Mouse (Mus musculus) CH12.LX (cell line): ENCODE results near the gene A230050P20Rik. TPM values are rescaled to one million over a fixed set of nuclear protein-coding genes. Genes with fewer than 3 reads are reported as not detected.

Experiments
- DNase-seq: peaks from one replicate; pipeline ENCODE4 v3.0.0-alpha.2; 2013; ENCODE audit errors: extremely low read depth
- H3K27ac ChIP-seq: 2 replicates; pipeline ENCODE4 v1.5.1; 2012; ENCODE audit warnings: low read depth, mild to moderate bottlenecking, control low read depth, moderate library complexity; ENCODE audit not compliant: insufficient read depth
- H3K27me3 ChIP-seq: replicated peaks from 2 replicates; pipeline ENCODE3; 2012; ENCODE audit warnings: inconsistent platforms
- H3K36me3 ChIP-seq, 2 experiments: replicated peaks in 1 of 2; 2 replicates each; pipeline versions ENCODE3 to v1.6.1; 2012; ENCODE audit warnings: inconsistent platforms in 1 of 2, low read length in 1 of 2, mild to moderate bottlenecking in 1 of 2, mixed read lengths in 1 of 2, moderate library complexity in 1 of 2; ENCODE audit not compliant: control insufficient read depth in 1 of 2, insufficient read depth in 1 of 2
- H3K4me1 ChIP-seq, 2 experiments: 2 replicates each; pipeline ENCODE4 v1.6.1; 2012; ENCODE audit warnings: inconsistent platforms in 1 of 2, moderate library complexity in 1 of 2; ENCODE audit not compliant: insufficient read depth in 2 of 2, control insufficient read depth in 1 of 2
- H3K4me2 ChIP-seq: 2 replicates; pipeline ENCODE4 v1.6.1; 2012; ENCODE audit warnings: low read depth, mild to moderate bottlenecking, control low read depth; ENCODE audit not compliant: poor library complexity, insufficient read depth, severe bottlenecking
- H3K4me3 ChIP-seq, 3 experiments: fragments of 150-350 bp in 1 of 3; sonication (generic) in 1 of 3; replicated peaks in 1 of 3; 2 replicates each; pipeline versions ENCODE3 to v1.5.1; 2011 to 2012; ENCODE audit warnings: low read depth in 2 of 3, low read length in 2 of 3, mild to moderate bottlenecking in 2 of 3, moderate library complexity in 2 of 3, control low read depth in 1 of 3, improper control_type of control experiment in 1 of 3, inconsistent platforms in 1 of 3, mixed read lengths in 1 of 3; ENCODE audit not compliant: poor library complexity in 1 of 3
- H3K79me2 ChIP-seq: replicated peaks from 2 replicates; pipeline ENCODE4 v1.6.1; 2012; ENCODE audit warnings: mild to moderate bottlenecking, moderate library complexity; ENCODE audit not compliant: control insufficient read depth, poor library complexity, insufficient read depth, severe bottlenecking; ENCODE audit errors: extremely low read depth
- H3K9ac ChIP-seq: 2 replicates; pipeline ENCODE4 v1.6.1; 2012; ENCODE audit warnings: low read depth, mild to moderate bottlenecking, control low read depth, moderate library complexity; ENCODE audit not compliant: insufficient read depth
- H3K9me3 ChIP-seq: replicated peaks from 2 replicates; pipeline ENCODE3; 2012; ENCODE audit warnings: low read length, inconsistent platforms, mixed read lengths
- BHLHE40 ChIP-seq: IDR thresholded peaks from 2 replicates; pipeline ENCODE4 v1.6.1; 2011; ENCODE audit warnings: mild to moderate bottlenecking, low read depth, low read length, improper control_type of control experiment
- CHD1 ChIP-seq: IDR thresholded peaks from 2 replicates; pipeline ENCODE4 v1.6.1; 2012; ENCODE audit warnings: low read depth, low read length, improper control_type of control experiment, inconsistent platforms
- CHD2 ChIP-seq: IDR thresholded peaks from 2 replicates; pipeline ENCODE4 v1.6.1; 2011; ENCODE audit warnings: low read length, improper control_type of control experiment
- CTCF ChIP-seq, 2 experiments: IDR thresholded peaks in 1 of 2; conservative IDR thresholded peaks in 1 of 2; 2 replicates each; pipeline ENCODE4 v1.5.1; 2011 to 2012; ENCODE audit warnings: low read depth in 2 of 2, low read length in 2 of 2, improper control_type of control experiment in 1 of 2, inconsistent platforms in 1 of 2, mild to moderate bottlenecking in 1 of 2, moderate library complexity in 1 of 2
- E2F4 ChIP-seq: IDR thresholded peaks from 2 replicates; pipeline ENCODE4 v1.6.1; 2011; ENCODE audit warnings: low read depth, low read length, improper control_type of control experiment; ENCODE audit not compliant: insufficient replicate concordance
- ELF1 ChIP-seq: IDR thresholded peaks from 2 replicates; pipeline ENCODE4 v1.6.1; 2014; ENCODE audit warnings: low read depth, mild to moderate bottlenecking, inconsistent platforms, low read length, improper control_type of control experiment
- EP300 ChIP-seq: IDR thresholded peaks from 2 replicates; pipeline ENCODE4 v1.6.1; 2011; ENCODE audit warnings: low read length, improper control_type of control experiment
- ETS1 ChIP-seq: conservative IDR thresholded peaks from 2 replicates; pipeline ENCODE4 v1.6.1; 2012; ENCODE audit warnings: low read depth, mild to moderate bottlenecking, inconsistent platforms, low read length, improper control_type of control experiment, moderate library complexity
- GABPA ChIP-seq: IDR thresholded peaks from 2 replicates; pipeline ENCODE4 v1.6.1; 2012; ENCODE audit warnings: low read depth, low read length, improper control_type of control experiment, inconsistent platforms; ENCODE audit not compliant: insufficient replicate concordance
- HCFC1 ChIP-seq: IDR thresholded peaks from 2 replicates; pipeline ENCODE4 v1.6.1; 2012; ENCODE audit warnings: low read depth, mild to moderate bottlenecking, inconsistent platforms, low read length, improper control_type of control experiment
- IRF4 ChIP-seq: IDR thresholded peaks from 2 replicates; pipeline ENCODE4 v1.6.1; 2014; ENCODE audit warnings: low read depth, mild to moderate bottlenecking, inconsistent platforms, low read length, improper control_type of control experiment
- JUN ChIP-seq: IDR thresholded peaks from 2 replicates; pipeline ENCODE4 v1.6.1; 2011; ENCODE audit warnings: low read depth, mild to moderate bottlenecking, low read length, improper control_type of control experiment, moderate library complexity; ENCODE audit not compliant: insufficient read depth
- JUND ChIP-seq: conservative IDR thresholded peaks from 2 replicates; pipeline ENCODE4 v1.6.1; 2011; ENCODE audit warnings: low read depth, low read length, improper control_type of control experiment
- KAT2A ChIP-seq: IDR thresholded peaks from 2 replicates; pipeline ENCODE4 v1.6.1; 2012; ENCODE audit warnings: low read length, improper control_type of control experiment, inconsistent platforms; ENCODE audit not compliant: insufficient replicate concordance
- MAFK ChIP-seq: IDR thresholded peaks from 2 replicates; pipeline ENCODE4 v1.6.1; 2011; ENCODE audit warnings: low read length, improper control_type of control experiment; ENCODE audit not compliant: insufficient replicate concordance
- MAX ChIP-seq: IDR thresholded peaks from 2 replicates; pipeline ENCODE4 v1.6.1; 2011; ENCODE audit warnings: low read length, improper control_type of control experiment
- MAZ ChIP-seq: IDR thresholded peaks from 2 replicates; pipeline ENCODE4 v1.6.1; 2012; ENCODE audit warnings: low read depth, mild to moderate bottlenecking, inconsistent platforms, low read length, improper control_type of control experiment, moderate library complexity
- MEF2A ChIP-seq: IDR thresholded peaks from 2 replicates; pipeline ENCODE4 v1.6.1; 2014; ENCODE audit warnings: low read depth, mild to moderate bottlenecking, inconsistent platforms, low read length, improper control_type of control experiment, borderline replicate concordance
- MXI1 ChIP-seq: IDR thresholded peaks from 2 replicates; pipeline ENCODE4 v1.6.1; 2011; ENCODE audit warnings: mild to moderate bottlenecking, low read depth, low read length, improper control_type of control experiment
- MYC ChIP-seq: IDR thresholded peaks from 2 replicates; pipeline ENCODE4 v1.6.1; 2011; ENCODE audit warnings: low read depth, mild to moderate bottlenecking, improper control_type of control experiment, low read length
- NELFE ChIP-seq: IDR thresholded peaks from 2 replicates; pipeline ENCODE4 v1.6.1; 2011; ENCODE audit warnings: low read depth, low read length, improper control_type of control experiment
- NRF1 ChIP-seq: IDR thresholded peaks from 2 replicates; pipeline ENCODE4 v1.6.1; 2014; ENCODE audit warnings: low read depth, mild to moderate bottlenecking, inconsistent platforms, low read length, improper control_type of control experiment, moderate library complexity
- PAX5 ChIP-seq: IDR thresholded peaks from 2 replicates; pipeline ENCODE4 v1.6.1; 2012; ENCODE audit warnings: low read length, inconsistent platforms, mixed read lengths
- POLR2A ChIP-seq: IDR thresholded peaks from 2 replicates; pipeline ENCODE4 v1.6.1; 2011; ENCODE audit warnings: low read depth, mild to moderate bottlenecking, improper control_type of control experiment, low read length
- POLR2AphosphoS2 ChIP-seq: IDR thresholded peaks from 2 replicates; pipeline ENCODE4 v1.6.1; 2011; ENCODE audit warnings: low read depth, low read length, improper control_type of control experiment
- RAD21 ChIP-seq: IDR thresholded peaks from 2 replicates; pipeline ENCODE4 v1.6.1; 2011; ENCODE audit warnings: low read depth, mild to moderate bottlenecking, low read length, improper control_type of control experiment, moderate library complexity
- RCOR1 ChIP-seq: conservative IDR thresholded peaks from 2 replicates; pipeline ENCODE4 v1.6.1; 2012; ENCODE audit warnings: low read depth, mild to moderate bottlenecking, inconsistent platforms, low read length, improper control_type of control experiment
- SIN3A ChIP-seq: IDR thresholded peaks from 2 replicates; pipeline ENCODE4 v1.6.1; 2012; ENCODE audit warnings: low read length, improper control_type of control experiment, inconsistent platforms
- SMC3 ChIP-seq: IDR thresholded peaks from 2 replicates; pipeline ENCODE4 v1.6.1; 2011; ENCODE audit warnings: low read depth, low read length, improper control_type of control experiment
- TBP ChIP-seq: conservative IDR thresholded peaks from 2 replicates; pipeline ENCODE4 v1.6.1; 2011; ENCODE audit warnings: low read depth, low read length, improper control_type of control experiment
- TCF12 ChIP-seq: IDR thresholded peaks from 2 replicates; pipeline ENCODE4 v1.6.1; 2014; ENCODE audit warnings: low read depth, mild to moderate bottlenecking, inconsistent platforms, low read length, improper control_type of control experiment
- UBTF ChIP-seq: IDR thresholded peaks from 2 replicates; pipeline ENCODE4 v1.6.1; 2012; ENCODE audit warnings: low read depth, mild to moderate bottlenecking, inconsistent platforms, low read length, improper control_type of control experiment, moderate library complexity
- USF1 ChIP-seq: IDR thresholded peaks from 2 replicates; pipeline ENCODE4 v1.6.1; 2014; ENCODE audit warnings: low read depth, mild to moderate bottlenecking, inconsistent platforms, low read length, improper control_type of control experiment
- USF2 ChIP-seq: conservative IDR thresholded peaks from 2 replicates; pipeline ENCODE4 v1.6.1; 2011; ENCODE audit warnings: low read depth, low read length, improper control_type of control experiment
- ZC3H11A ChIP-seq: IDR thresholded peaks from 2 replicates; pipeline ENCODE4 v1.6.1; 2012; ENCODE audit warnings: low read depth, mild to moderate bottlenecking, inconsistent platforms, low read length, improper control_type of control experiment
- ZKSCAN1 ChIP-seq: IDR thresholded peaks from 2 replicates; pipeline ENCODE4 v1.6.1; 2012; ENCODE audit warnings: low read depth, inconsistent platforms, low read length, improper control_type of control experiment, borderline replicate concordance
- ZMIZ1 ChIP-seq: IDR thresholded peaks from 2 replicates; pipeline ENCODE4 v1.6.1; 2012; ENCODE audit warnings: low read depth, mild to moderate bottlenecking, inconsistent platforms, low read length, improper control_type of control experiment
- ZNF384 ChIP-seq: IDR thresholded peaks from 2 replicates; pipeline ENCODE4 v1.6.1; 2012; ENCODE audit warnings: low read depth, low read length, improper control_type of control experiment, inconsistent platforms
- dilution Hi-C: fragments of 300-500 bp; cut with MboI; formaldehyde crosslinking; loops from 2 replicates; pipeline ENCODE4 v1.14.3; 2020; ENCODE audit warnings: low sequenced_read_pairs; ENCODE audit not compliant: extremely low pct_unique_long_range_greater_than_20kb, extremely low pct_ligation_motif_present
- in situ Hi-C: fragments of 300-500 bp; cut with MboI; formaldehyde crosslinking; loops from 3 replicates; pipeline ENCODE4 v1.14.3; 2019; ENCODE audit warnings: low sequenced_read_pairs, low pct_ligation_motif_present, low pct_unique_long_range_greater_than_20kb, mixed read lengths
- polyA plus RNA-seq: library from polyadenylated mRNA; unstranded; fragments of >175 nt; gene quantifications from 2 replicates; pipeline ENCODE4 v1.2.1, GENCODE M21; 2012; ENCODE audit warnings: low read depth; ENCODE audit not compliant: insufficient read length
- total RNA-seq, 2 experiments: library from RNA; depleted of rRNA; stranded (reverse); fragments of 300-350 nt in 1 of 2; fragments of >200 nt in 1 of 2; gene quantifications; 2 replicates each; pipeline ENCODE4 v1.2.3; 2012 to 2014

A230050P20Rik gene
- total RNA-seq (2012; rRNA removed), result 18.8 and 25.2 TPM in 2 replicates
- total RNA-seq (2014; rRNA removed), result 3.3 and 3.7 TPM in 2 replicates
- 11.0 and 11.2 TPM in 2 replicates for polyA plus RNA-seq

GRCm38 (mm10) chr9:20868448-20869001 lies at the start of gene A230050P20Rik:
Gene A230050P20Rik (plus strand): TSS chr9:20868642.
- no peak for DNase-seq
- H3K9ac ChIP-seq, result peak within 1 kb of the TSS; percentile 77
- dilution Hi-C loops, result no loop called here
- TF ChIP-seq MYC, result 0 out of 2 replicates have a peak, but pooled peaks have one; percentile 65
- no peak for TF ChIP-seq MXI1
- no peak for TF ChIP-seq JUND
- no peak for TF ChIP-seq MEF2A
- no peak for TF ChIP-seq JUN
- TF ChIP-seq TBP, result no peak
- TF ChIP-seq ZMIZ1, result no peak
- peak; percentile 59 for TF ChIP-seq POLR2A
- TF ChIP-seq RCOR1, result no peak
- peak; percentile 79 for TF ChIP-seq MAX
- TF ChIP-seq CHD2, result no peak
- TF ChIP-seq ZC3H11A, result no peak
- no peak for TF ChIP-seq PAX5
- TF ChIP-seq TCF12, result no peak
- TF ChIP-seq NELFE, result no peak
- no peak for TF ChIP-seq ZKSCAN1
- TF ChIP-seq CHD1, result no peak
- TF ChIP-seq GABPA, result no peak
- no peak for TF ChIP-seq HCFC1
- TF ChIP-seq BHLHE40, result peak; percentile 36; the same call in 1 of the 2 replicates
- peak; percentile 78 for TF ChIP-seq USF1
- TF ChIP-seq E2F4, result no peak
- TF ChIP-seq NRF1, result peak; percentile 74
- peak; percentile 50; the same call in 1 of the 2 replicates for TF ChIP-seq USF2
- TF ChIP-seq SMC3, result no peak
- TF ChIP-seq IRF4, result peak; percentile 67; the same call in 1 of the 2 replicates
- TF ChIP-seq ELF1, result no peak
- TF ChIP-seq MAFK, result peak; percentile 80; the same call in 1 of the 2 replicates
- no peak for TF ChIP-seq CTCF (conservative IDR thresholded peaks at IDR 0.05 in 1 of 2, IDR thresholded peaks at IDR 0.05 in 1 of 2; ENCODE audit: low read depth in 2 of 2, low read length in 2 of 2)
- TF ChIP-seq RAD21, result no peak
- TF ChIP-seq POLR2AphosphoS2, result no peak
- TF ChIP-seq MAZ, result 0 out of 2 replicates have a peak, but pooled peaks have one; percentile 13
- peak; percentile 14; the same call in 1 of the 2 replicates for TF ChIP-seq SIN3A
- no peak for TF ChIP-seq EP300
- no peak; the same call in 1 of the 2 replicates for TF ChIP-seq ETS1
- TF ChIP-seq KAT2A, result no peak
- TF ChIP-seq UBTF, result no peak
- TF ChIP-seq ZNF384, result no peak
- TF ChIP-seq, all 38 proteins: peak for 11
- Histone ChIP-seq H3K27me3 (peaks cover 58% of the 10 kb centered on the region), H3K36me3 (peaks cover 29 to 31% of the 10 kb centered on the region in 2 experiments), H3K4me3 (peak within 1 kb of the TSS; percentile 60 to 80 (median 65)), H3K27ac (no peak within 1 kb of the TSS), H3K4me2 (peak within 1 kb of the TSS; percentile 48), H3K79me2 (no peaks in the 10 kb centered on the region), H3K4me1 (peaks cover 0 to 12% of the 10 kb centered on the region in 2 experiments; a peak in 2 of 4 replicates), H3K9me3 (no peaks in the 10 kb centered on the region)
- in situ Hi-C loops, result no loop called here
